In the genomic region with DNA sequence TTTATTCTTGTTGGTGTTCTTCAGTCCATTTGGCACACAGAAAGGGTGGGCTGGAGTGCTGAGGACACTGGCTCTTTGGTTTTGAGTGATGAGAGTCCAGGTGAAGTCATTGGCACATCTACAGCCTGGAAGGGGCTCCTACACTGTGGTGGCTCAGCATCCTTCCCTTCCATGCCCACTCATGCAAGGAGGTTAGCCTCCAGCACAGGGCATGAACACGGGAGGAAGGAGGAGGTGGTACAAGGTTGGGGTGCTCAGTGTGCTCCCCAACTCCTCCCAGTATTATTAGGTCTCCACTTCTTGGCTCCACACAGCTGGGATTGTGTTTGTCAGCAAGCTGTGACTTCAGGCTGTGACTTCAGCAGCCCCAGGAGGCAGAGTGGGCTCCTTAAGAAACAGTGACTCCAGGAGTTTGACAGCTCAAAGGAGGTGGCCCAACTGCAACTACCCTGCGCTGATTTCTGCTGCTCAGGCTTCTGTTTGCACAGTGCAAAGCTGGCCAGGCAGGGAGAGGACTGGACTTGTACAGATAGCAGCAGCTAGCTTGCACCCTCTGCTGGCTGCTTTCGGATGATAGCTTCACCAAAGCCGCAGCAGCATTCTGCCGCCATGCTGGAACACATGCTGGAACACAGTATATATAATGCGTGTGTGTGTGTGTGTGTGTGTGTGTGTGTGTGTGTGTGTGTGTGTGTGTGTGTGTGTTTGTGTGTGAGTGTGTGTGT, we compare ENCODE assay signal across 8 mouse cellular contexts. TPM values are rescaled to one million over a fixed set of nuclear protein-coding genes. Genes with fewer than 3 reads are reported as not detected.
A peak's percentile ranks its signal among the peaks of the same experiment; 100 is the strongest.
DNase-seq lines count a peak whose midpoint lies in the region; ATAC-seq and TF ChIP-seq lines count a peak whose summit lies in the region.

No protein-coding gene starts in this region.

- WGBS in hindbrain, embryonic 16.5 days, result 13% methylated on average over 5 of the region's 6 CpGs

- no peaks in the 10 kb centered on the region for H3K4me1 ChIP-seq in cortical plate, adult 2 months (ENCODE audit: control insufficient read depth, insufficient read depth, low read length)
- H3K4me1 ChIP-seq in hindbrain, embryonic 16.5 days (ENCODE audit: control insufficient read depth, insufficient read depth, low read depth, low read length), result peaks cover 3% of the 10 kb centered on the region; the same call in 1 of the 2 replicates

- H3K9me3 ChIP-seq in hindbrain, embryonic 16.5 days (ENCODE audit: control insufficient read depth, low read length), result no peaks in the 10 kb centered on the region

- no peak overlapping the region for H3K27ac ChIP-seq in cortical plate, adult 2 months (ENCODE audit: insufficient read depth, low read length)
- no peak overlapping the region for H3K27ac ChIP-seq in hindbrain, embryonic 16.5 days (ENCODE audit: low read depth, low read length)

- no peak overlapping the region for H3K4me2 ChIP-seq in hindbrain, embryonic 16.5 days (ENCODE audit: low read length)

- no peaks in the 10 kb centered on the region; the same call in 1 of the 2 replicates for H3K27me3 ChIP-seq in hindbrain, embryonic 16.5 days (replicated peaks; ENCODE audit: control insufficient read depth, insufficient read depth, low read length)

- DNase-seq in adrenal gland, adult 8-10 months, result peak; percentile 64
- peak; percentile 43 to 63 for DNase-seq in gastrocnemius, adult 8-10 months (ENCODE audit: low spot score in 2 of 2)
- peak; percentile 42 to 90 for DNase-seq in left cerebral cortex, adult 9 months (ENCODE audit: low spot score in 2 of 2)
- peak; percentile 75 to 81 for DNase-seq in right cerebral cortex, postnatal 36 days (ENCODE audit: low spot score in 2 of 2)

- no peak overlapping the region for H3K9ac ChIP-seq in hindbrain, embryonic 16.5 days (ENCODE audit: low read depth, low read length)

- peak; percentile 93 for ATAC-seq in hindbrain, embryonic 16.5 days
- ATAC-seq in megakaryocyte, adult 5-6 weeks (ENCODE audit: poor library complexity, severe bottlenecking), result peak; percentile 92
- no peak for ATAC-seq in erythroblast, adult 5-6 weeks (replicated peaks; ENCODE audit: low FRiP score, poor library complexity, severe bottlenecking)

- no peak for TF ChIP-seq POLR2A in cortical plate, adult 2 months (IDR thresholded peaks at IDR 0.05; ENCODE audit: extremely low read depth, insufficient read depth, low read length)

- TF ChIP-seq CTCF in cortical plate, adult 2 months (IDR thresholded peaks at IDR 0.05; ENCODE audit: extremely low read depth, insufficient read depth, low read length), result peak; percentile 98

- no peaks in the 10 kb centered on the region for H3K36me3 ChIP-seq in hindbrain, embryonic 16.5 days (ENCODE audit: control insufficient read depth, insufficient read depth, low read length)

- H3K4me3 ChIP-seq in cortical plate, adult 2 months (ENCODE audit: insufficient read depth, low read length), result no peak overlapping the region
- H3K4me3 ChIP-seq in hindbrain, embryonic 16.5 days (ENCODE audit: low read length), result no peak overlapping the region

RNA-seq across cellular contexts. Expression of a gene that starts 22.1 kb away (rescaled TPM):
- 10 to 100 TPM; 24.3 to 40.6 (median 34.0) TPM for total RNA-seq in adrenal gland, adult 8-10 months (2022)
- 72.5 and 72.7 TPM in 2 replicates for polyA plus RNA-seq in cortical plate, adult 2 months (2012; rRNA removed)
- total RNA-seq in gastrocnemius, adult 8-10 months (2022), result 10 to 100 TPM; 13.3 to 17.1 (median 15.3) TPM
- polyA plus RNA-seq in hindbrain, embryonic 16.5 days (2015; fragmentation: Nextera tagmentation; extraction: Ambion mirVana), result 86.1 and 87.4 TPM in 2 replicates
- total RNA-seq in megakaryocyte, adult 5-6 weeks (2015), result 1.2 and 2.1 TPM in 2 replicates
- total RNA-seq in megakaryocyte, adult 5-6 weeks (2017), result 0.26 and 1.1 TPM in 2 replicates
- total RNA-seq in erythroblast, adult 5-6 weeks (2015; ENCODE audit: low replicate concordance), result 2.1 and 8.5 TPM in 2 replicates
- total RNA-seq in erythroblast, adult 5-6 weeks (2017; ENCODE audit: low replicate concordance), result 1.7 and 2.6 TPM in 2 replicates
